Comparison of ENCODE assay signal across 11 mouse cellular contexts in the genomic region with DNA sequence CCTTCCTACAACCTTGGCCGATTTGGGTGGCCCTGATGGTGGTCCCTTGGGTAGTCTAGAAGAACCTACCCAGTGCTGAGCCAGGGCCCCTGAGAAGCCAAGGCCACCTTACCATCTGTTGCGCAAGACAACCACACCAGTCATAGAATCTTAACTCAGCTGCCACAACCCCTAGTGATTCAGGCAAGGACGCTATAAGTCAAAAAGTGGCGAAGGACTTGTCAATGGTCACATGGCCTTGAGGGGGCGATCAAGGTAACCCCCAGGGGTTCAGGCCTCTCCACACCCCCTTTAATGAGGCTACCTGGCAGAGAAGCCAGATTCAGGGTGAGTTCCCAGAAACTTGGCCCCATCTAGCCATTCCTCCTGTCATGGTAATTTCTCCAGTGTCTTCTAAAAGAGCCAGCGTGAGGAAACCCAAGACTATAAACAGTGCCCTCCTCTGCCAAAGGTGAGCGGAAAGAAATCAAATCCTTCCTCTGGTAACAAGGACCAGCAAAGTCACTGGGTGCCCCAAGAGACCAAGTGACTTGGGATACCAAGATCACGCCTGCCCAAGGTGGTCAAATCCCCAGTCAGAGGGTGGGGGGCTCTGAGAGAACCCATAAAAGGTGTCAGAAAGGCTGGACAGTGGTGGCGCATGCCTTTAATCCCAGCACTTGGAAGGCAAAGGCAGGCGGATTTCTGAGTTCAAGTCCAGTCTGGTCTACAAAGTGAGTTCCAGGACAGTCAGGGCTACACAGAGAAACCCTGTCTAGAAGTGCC. TPM values are rescaled to one million over a fixed set of nuclear protein-coding genes. Genes with fewer than 3 reads are reported as not detected.
A peak's percentile ranks its signal among the peaks of the same experiment; 100 is the strongest.
DNase-seq lines count a peak whose midpoint lies in the region; ATAC-seq and TF ChIP-seq lines count a peak whose summit lies in the region.
"Had no signal": no experiment of that assay in that cellular context is flagged by ENCODE, and none has a peak within 500 bp of the region (broad histone marks: within the 10 kb centered on the region; RNA-seq: fewer than 3 reads in every experiment).

No protein-coding gene starts in this region.

- TF ChIP-seq CTCF in heart, postnatal 0 days (IDR thresholded peaks at IDR 0.05; ENCODE audit: low read depth), result no peak
- TF ChIP-seq CTCF in E14TG2a.4 (conservative IDR thresholded peaks at IDR 0.05; ENCODE audit: low read length), result no peak

- no peak for TF ChIP-seq EP300 in heart, postnatal 0 days (IDR thresholded peaks at IDR 0.05; ENCODE audit: low read depth)

- peak; percentile 85 for DNase-seq in adrenal gland, adult 2 months
- DNase-seq in adrenal gland, postnatal 25 days, result no peak
- DNase-seq in heart, postnatal 0 days (ENCODE audit: low spot score), result no peak
- DNase-seq in heart, adult 8-10 months (ENCODE audit: low spot score), result no peak
- DNase-seq in intestine, embryonic 14.5 days (ENCODE audit: low spot score), result no peak
- DNase-seq in layer of hippocampus, adult 11-12 months (ENCODE audit: low spot score), result no peak
- no peak for DNase-seq in spleen, postnatal 4 days (ENCODE audit: low spot score in 2 of 2)
- DNase-seq: retina, postnatal 1 day had no signal

- H3K4me1 ChIP-seq in heart, postnatal 0 days (ENCODE audit: control insufficient read depth, insufficient read depth), result peaks cover 18% of the 10 kb centered on the region; the same call in 1 of the 2 replicates
- peaks cover 76% of the 10 kb centered on the region for H3K4me1 ChIP-seq in E14TG2a.4 (replicated peaks; ENCODE audit: low read depth, low read length)
- H3K4me1 ChIP-seq in intestine, embryonic 14.5 days (replicated peaks; ENCODE audit: control insufficient read depth, insufficient read depth, low read length), result peaks cover 22% of the 10 kb centered on the region

- peak overlapping the region; percentile 62 for H3K27ac ChIP-seq in heart, postnatal 0 days (ENCODE audit: low read depth)
- H3K27ac ChIP-seq in intestine, embryonic 14.5 days (ENCODE audit: low read depth), result no peak overlapping the region
- H3K27ac ChIP-seq: liver, embryonic 14.5 days had no signal

- ATAC-seq in heart, postnatal 0 days (ENCODE audit: insufficient read depth, low read depth), result no peak
- no peak for ATAC-seq in intestine, embryonic 14.5 days (replicated peaks; ENCODE audit: low FRiP score, low TSS enrichment, low read depth)

- no peak overlapping the region for H3K9ac ChIP-seq in heart, postnatal 0 days (replicated peaks; ENCODE audit: low read depth, low read length)
- no peak overlapping the region for H3K9ac ChIP-seq in intestine, embryonic 14.5 days (ENCODE audit: low read length)
- H3K9ac ChIP-seq: liver, embryonic 14.5 days had no signal

- H3K4me2 ChIP-seq in heart, postnatal 0 days (ENCODE audit: low read depth, low read length), result no peak overlapping the region
- 0 out of 2 replicates have a peak overlapping the region, but pooled peaks have one; percentile 60 for H3K4me2 ChIP-seq in intestine, embryonic 14.5 days (ENCODE audit: low read length)

- no peaks in the 10 kb centered on the region for H3K36me3 ChIP-seq in heart, postnatal 0 days (replicated peaks; ENCODE audit: control insufficient read depth, insufficient read depth, low read length)
- peaks cover 20% of the 10 kb centered on the region for H3K36me3 ChIP-seq in E14TG2a.4 (ENCODE audit: insufficient read depth, low read length)
- 0 out of 2 replicates have a peak, but pooled peaks cover 3% of the 10 kb centered on the region for H3K36me3 ChIP-seq in intestine, embryonic 14.5 days (ENCODE audit: control insufficient read depth, insufficient read depth, low read length)
- H3K36me3 ChIP-seq: stomach, embryonic 15.5 days had no signal

- no peaks in the 10 kb centered on the region for H3K9me3 ChIP-seq in heart, postnatal 0 days (replicated peaks; ENCODE audit: control insufficient read depth, low read length)
- H3K9me3 ChIP-seq in E14TG2a.4 (ENCODE audit: low read length), result no peaks in the 10 kb centered on the region
- no peaks in the 10 kb centered on the region for H3K9me3 ChIP-seq in intestine, embryonic 14.5 days (ENCODE audit: control insufficient read depth, low read length)
- H3K9me3 ChIP-seq: stomach, embryonic 15.5 days had no signal

- H3K4me3 ChIP-seq in heart, postnatal 0 days (ENCODE audit: low read depth, low read length), result no peak overlapping the region
- H3K4me3 ChIP-seq in E14TG2a.4 (replicated peaks; ENCODE audit: low read length), result peak overlapping the region; percentile 17
- no peak overlapping the region for H3K4me3 ChIP-seq in intestine, embryonic 14.5 days (ENCODE audit: low read depth, low read length)

- no peaks in the 10 kb centered on the region for H3K27me3 ChIP-seq in heart, postnatal 0 days (ENCODE audit: control insufficient read depth, insufficient read depth, low read length)
- H3K27me3 ChIP-seq in E14TG2a.4 (ENCODE audit: insufficient read depth, low read length), result no peaks in the 10 kb centered on the region
- H3K27me3 ChIP-seq in intestine, embryonic 14.5 days (replicated peaks; ENCODE audit: control insufficient read depth, insufficient read depth, low read length), result peaks cover 4% of the 10 kb centered on the region; the same call in 1 of the 2 replicates
- H3K27me3 ChIP-seq: stomach, embryonic 15.5 days had no signal

- WGBS in heart, postnatal 0 days, result 84% methylated on average over 10 of the region's 10 CpGs
- WGBS in intestine, embryonic 14.5 days, result 82% methylated on average over 10 of the region's 10 CpGs

RNA-seq across cellular contexts. Expression of a gene that starts 1.1 kb away (rescaled TPM):
- 100 to 1,000 TPM; 462 to 500 TPM for total RNA-seq in adrenal gland, adult 2 months (2021)
- 334 and 363 TPM in 2 replicates for polyA plus RNA-seq in adrenal gland, adult 2 months (2012; rRNA removed)
- total RNA-seq in adrenal gland, postnatal 25 days (2021), result 452 and 458 TPM in 2 replicates
- 893 and 947 TPM in 2 replicates for total RNA-seq in heart, postnatal 0 days (2014; rRNA removed; ENCODE audit: low replicate concordance)
- polyA plus RNA-seq in heart, postnatal 0 days (2015; fragmentation: Nextera tagmentation; extraction: Ambion mirVana), result 1,828 and 1,869 TPM in 2 replicates
- 1,000 to 10,000 TPM; 1,293 to 1,379 (median 1,312) TPM for total RNA-seq in heart, adult 8-10 months (2022)
- polyA plus RNA-seq in intestine, embryonic 14.5 days (2014; fragmentation: Nextera tagmentation; extraction: Ambion mirVana), result 457 and 488 TPM in 2 replicates

RNA-seq across cellular contexts. Expression of a gene that starts 26.8 kb away (rescaled TPM):
- total RNA-seq in adrenal gland, adult 2 months (2021), result 10 to 100 TPM; 31.8 to 37.1 TPM
- polyA plus RNA-seq in adrenal gland, adult 2 months (2012; rRNA removed), result 183 and 226 TPM in 2 replicates
- total RNA-seq in adrenal gland, postnatal 25 days (2021), result 35.9 and 53.3 TPM in 2 replicates
- 45.8 and 47.7 TPM in 2 replicates for total RNA-seq in heart, postnatal 0 days (2014; rRNA removed; ENCODE audit: low replicate concordance)
- polyA plus RNA-seq in heart, postnatal 0 days (2015; fragmentation: Nextera tagmentation; extraction: Ambion mirVana), result 18.8 and 19.3 TPM in 2 replicates
- 10 to 100 TPM; 12.3 to 17.2 (median 15.6) TPM for total RNA-seq in heart, adult 8-10 months (2022)
- 33.3 and 40.0 TPM in 2 replicates for polyA plus RNA-seq in intestine, embryonic 14.5 days (2014; fragmentation: Nextera tagmentation; extraction: Ambion mirVana)

RNA-seq across cellular contexts. Expression of a gene that starts 50.3 kb away (rescaled TPM):
- total RNA-seq in adrenal gland, adult 2 months (2021), result 10 to 100 TPM in 1 of 2 experiments, 1 to 10 TPM in 1; 5.7 to 11.1 TPM
- 37.8 and 42.4 TPM in 2 replicates for polyA plus RNA-seq in adrenal gland, adult 2 months (2012; rRNA removed)
- total RNA-seq in adrenal gland, postnatal 25 days (2021), result 10.7 and 11.1 TPM in 2 replicates
- 45.0 and 47.8 TPM in 2 replicates for total RNA-seq in heart, postnatal 0 days (2014; rRNA removed; ENCODE audit: low replicate concordance)
- 114 and 129 TPM in 2 replicates for polyA plus RNA-seq in heart, postnatal 0 days (2015; fragmentation: Nextera tagmentation; extraction: Ambion mirVana)
- total RNA-seq in heart, adult 8-10 months (2022), result 1 to 10 TPM; 1.7 to 2.8 (median 2.2) TPM
- polyA plus RNA-seq in intestine, embryonic 14.5 days (2014; fragmentation: Nextera tagmentation; extraction: Ambion mirVana), result 489 and 509 TPM in 2 replicates

RNA-seq across cellular contexts. Expression of a gene that starts 53.8 kb away (rescaled TPM):
- 10 to 100 TPM in 1 of 2 experiments, 1 to 10 TPM in 1; 1.7 to 13.8 TPM for total RNA-seq in adrenal gland, adult 2 months (2021)
- polyA plus RNA-seq in adrenal gland, adult 2 months (2012; rRNA removed), result 7.7 and 10.5 TPM in 2 replicates
- total RNA-seq in adrenal gland, postnatal 25 days (2021), result 5.4 and 8.3 TPM in 2 replicates
- 0.31 TPM in 1 of 2 replicates, not detected in the other for total RNA-seq in heart, postnatal 0 days (2014; rRNA removed; ENCODE audit: low replicate concordance)
- 0.18 and 0.44 TPM in 2 replicates for polyA plus RNA-seq in heart, postnatal 0 days (2015; fragmentation: Nextera tagmentation; extraction: Ambion mirVana)
- total RNA-seq in heart, adult 8-10 months (2022), result 1 to 10 TPM in 3 of 4 experiments, under 1 TPM in 1; 0.72 to 1.3 (median 1.2) TPM
- 1.9 and 2.5 TPM in 2 replicates for polyA plus RNA-seq in intestine, embryonic 14.5 days (2014; fragmentation: Nextera tagmentation; extraction: Ambion mirVana)
